ENCODE assay signal across 19 mouse cellular contexts in genomic region chr7:95494793-95495192, GRCm38 (mm10).
DNase-seq lines count a peak whose midpoint lies in the region; TF ChIP-seq lines count a peak whose summit lies in the region.
"Had no signal": no experiment of that assay in that cellular context is flagged by ENCODE, and none has a peak within 500 bp of the region (broad histone marks: within the 10 kb centered on the region; RNA-seq: fewer than 3 reads in every experiment).

No protein-coding gene starts in this region.

- H3K27me3 ChIP-seq in heart, adult 2 months (ENCODE audit: control insufficient read depth, insufficient read depth, low read length) = no peaks in the 10 kb centered on the region
- no peaks in the 10 kb centered on the region for H3K27me3 ChIP-seq in E14TG2a.4 (ENCODE audit: insufficient read depth, low read length)
- H3K27me3 ChIP-seq: CH12.LX; forebrain, embryonic 13.5 days; hindbrain, embryonic 15.5 days; midbrain, embryonic 12.5 days had no signal

- H3K27ac ChIP-seq in heart, adult 2 months = no peak overlapping the region
- H3K27ac ChIP-seq in layer of hippocampus, adult 2 months = no peak overlapping the region
- H3K27ac ChIP-seq: forebrain, embryonic 13.5 days; hindbrain, embryonic 15.5 days; midbrain, embryonic 12.5 days had no signal

- no peaks in the 10 kb centered on the region for H3K9me3 ChIP-seq in E14TG2a.4 (ENCODE audit: low read length)
- H3K9me3 ChIP-seq: forebrain, embryonic 13.5 days; hindbrain, embryonic 15.5 days; midbrain, embryonic 12.5 days had no signal

- no peak overlapping the region for H3K4me3 ChIP-seq in heart, adult 2 months
- H3K4me3 ChIP-seq in layer of hippocampus, adult 2 months = no peak overlapping the region
- H3K4me3 ChIP-seq in E14TG2a.4 (replicated peaks; ENCODE audit: low read length) = no peak overlapping the region
- H3K4me3 ChIP-seq: forebrain, embryonic 13.5 days; hindbrain, embryonic 15.5 days; midbrain, embryonic 12.5 days had no signal

- no peak overlapping the region for H3K9ac ChIP-seq in heart, adult 2 months (ENCODE audit: low read depth, low read length)
- H3K9ac ChIP-seq: forebrain, embryonic 13.5 days; hindbrain, embryonic 15.5 days; midbrain, embryonic 12.5 days had no signal

- H3K79me2 ChIP-seq in heart, adult 2 months (replicated peaks; ENCODE audit: control insufficient read depth, insufficient read depth, low read length) = no peaks in the 10 kb centered on the region

- no peak for TF ChIP-seq EP300 in heart, adult 2 months (IDR thresholded peaks at IDR 0.05; ENCODE audit: insufficient read depth, low read depth, low read length)

- peak; percentile 18; the same call in 1 of the 2 replicates for TF ChIP-seq CTCF in heart, adult 2 months (IDR thresholded peaks at IDR 0.05)
- peak; percentile 53 for TF ChIP-seq CTCF in layer of hippocampus, adult 2 months (conservative IDR thresholded peaks at IDR 0.05)
- TF ChIP-seq CTCF in E14TG2a.4 (conservative IDR thresholded peaks at IDR 0.05; ENCODE audit: low read length) = peak; percentile 48

- TF ChIP-seq POLR2A in heart, adult 2 months (IDR thresholded peaks at IDR 0.05; ENCODE audit: insufficient read depth, low read depth, low read length) = no peak

- no peaks in the 10 kb centered on the region for H3K4me1 ChIP-seq in heart, adult 2 months (ENCODE audit: control insufficient read depth, insufficient read depth, low read length)
- no peaks in the 10 kb centered on the region for H3K4me1 ChIP-seq in E14TG2a.4 (replicated peaks; ENCODE audit: low read depth, low read length)
- H3K4me1 ChIP-seq: forebrain, embryonic 13.5 days; hindbrain, embryonic 15.5 days; midbrain, embryonic 12.5 days had no signal

- no peak for DNase-seq in heart, adult 2 months
- DNase-seq in heart, adult 18-20 months = no peak
- no peak for DNase-seq in layer of hippocampus, adult 2 months (ENCODE audit: low spot score in 2 of 2)
- DNase-seq in layer of hippocampus, postnatal 14 days (ENCODE audit: low spot score in 2 of 2) = no peak
- peak; percentile 10 for DNase-seq in R1 (ENCODE audit: low read depth, low spot score)
- DNase-seq in frontal cortex, postnatal 36 days (ENCODE audit: low spot score in 2 of 2) = no peak
- DNase-seq: B cell, adult 2 months; cerebellum, adult 11 months; cerebellum, postnatal 10 days; gastrocnemius, postnatal 14 days; heart, adult 11 months; heart, postnatal 36 days; kidney, adult 11 months; right cerebral cortex, postnatal 14 days had no signal

- 78% methylated on average over 1 of the region's 1 CpGs for WGBS in heart, adult 2 months

- H3K36me3 ChIP-seq in heart, adult 2 months (ENCODE audit: control insufficient read depth, insufficient read depth, low read length) = no peaks in the 10 kb centered on the region
- no peaks in the 10 kb centered on the region for H3K36me3 ChIP-seq in E14TG2a.4 (ENCODE audit: insufficient read depth, low read length)
- H3K36me3 ChIP-seq: hindbrain, embryonic 15.5 days; midbrain, embryonic 12.5 days had no signal

- intact Hi-C loops in heart, adult 2 months (cut with DNase I) = no loop called here
